Mouse (Mus musculus) lung, postnatal 0 days (tissue): ENCODE results near the gene Rerg.

ENCODE experiments used
- CTCF ChIP-seq: IDR thresholded peaks from 2 replicates; pipeline ENCODE4 v1.5.1; 2016; ENCODE audit warnings: antibody characterized with exemption, mild to moderate bottlenecking
- EP300 ChIP-seq: IDR thresholded peaks from 2 replicates; pipeline ENCODE4 v1.6.1; 2016; ENCODE audit warnings: antibody characterized with exemption, mild to moderate bottlenecking, control low read depth

DNA sequence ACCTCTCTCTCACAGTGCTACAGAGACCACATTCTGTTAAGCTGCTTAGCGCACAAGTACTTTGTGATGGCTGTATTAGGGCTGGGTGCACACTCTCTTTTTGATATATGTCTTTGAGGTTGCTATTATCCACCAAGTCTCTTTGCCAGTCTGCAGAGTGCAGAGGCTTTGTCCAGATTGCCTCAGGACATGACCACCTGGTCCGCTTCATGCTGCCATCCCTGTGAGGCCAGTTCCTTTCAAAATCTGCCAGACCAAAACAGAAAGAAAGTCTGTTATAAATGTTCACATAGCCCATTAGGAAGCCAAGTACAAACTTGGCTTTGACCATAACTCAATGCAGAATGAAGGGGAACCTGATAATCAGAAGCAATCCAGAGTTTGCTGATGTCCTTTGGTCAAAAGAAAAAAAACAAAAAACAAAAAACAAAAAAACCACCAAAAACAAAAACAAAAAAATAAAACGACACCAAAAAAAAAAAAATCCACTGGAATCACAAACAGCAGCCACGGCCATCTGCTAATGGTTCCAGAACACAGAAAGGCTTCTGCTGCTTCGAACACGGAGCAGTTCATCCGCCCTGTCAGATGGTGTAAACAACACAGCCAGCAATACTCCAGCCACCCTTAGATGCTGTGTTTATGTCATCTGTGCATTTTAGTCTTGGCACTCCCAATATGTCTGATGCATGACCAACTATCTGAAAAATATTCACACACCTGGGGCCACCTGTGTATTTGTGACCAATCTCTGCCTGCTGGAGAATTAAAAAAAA, 68.2 kb downstream of the Rerg start:
- TF ChIP-seq CTCF, result no peak
- TF ChIP-seq EP300, result no peak
